Mouse (Mus musculus) heart, postnatal 25 days (tissue): ENCODE data around the gene Podn. TPM values are rescaled to one million over a fixed set of nuclear protein-coding genes. Genes with fewer than 3 reads are reported as not detected.
A peak's percentile ranks its signal among the peaks of the same experiment; 100 is the strongest.

Experiments used
- DNase-seq: peaks from one replicate; pipeline ENCODE4 v3.0.0; 2022; ENCODE audit warnings: low spot score
- intact Hi-C: fragments of 180-260 bp; cut with DNase I; formaldehyde crosslinking; loops from one replicate; pipeline ENCODE4 v1.15.1; 2025
- total RNA-seq, 2 experiments: library from RNA; stranded (reverse); gene quantifications; 2 replicates each; pipeline ENCODE4 v1.2.3; 2021

Podn gene
- total RNA-seq, 2 experiments from 2014 or later: 32.3 to 32.6 TPM

GRCm38 (mm10) chr4:108055873-108056272 is 40.4 kb downstream of the Podn start:
- no peak for DNase-seq
- intact Hi-C loops: no loop called here

- intact Hi-C loops: no loop called here
- DNase-seq: no peak
Measured at GRCm38 (mm10) chr4:108052673-108053072, 43.6 kb downstream of the Podn start.

- intact Hi-C loops: no loop called here
- no peak for DNase-seq
Measured at GRCm38 (mm10) chr4:108051687-108052274, 44.5 kb downstream of the Podn start.

- DNase-seq: no peak
- intact Hi-C loops: no loop called here
Measured at GRCm38 (mm10) chr4:108046136-108046535, 50.1 kb downstream of the Podn start.

- intact Hi-C loops: no loop called here
- no peak for DNase-seq
Measured at GRCm38 (mm10) chr4:108045136-108046107, 50.8 kb downstream of the Podn start.

- peak; percentile 34 for DNase-seq
- intact Hi-C loops: no loop called here
Measured at GRCm38 (mm10) chr4:108037027-108037426, 59.2 kb downstream of the Podn start.

- DNase-seq: no peak
- intact Hi-C loops: no loop called here
Measured at GRCm38 (mm10) chr4:108033041-108033764, 63.0 kb downstream of the Podn start.

- no peak for DNase-seq
- intact Hi-C loops: no loop called here
Measured at GRCm38 (mm10) chr4:108032352-108032849, 63.8 kb downstream of the Podn start.

- intact Hi-C loops: no loop called here
- DNase-seq: peak; percentile 67
Measured at GRCm38 (mm10) chr4:108031502-108032351, 64.5 kb downstream of the Podn start.

GRCm38 (mm10) chr4:108030888-108031501 is 65.2 kb downstream of the Podn start:
- intact Hi-C loops: no loop called here

GRCm38 (mm10) chr4:108026193-108026592 is 70.1 kb downstream of the Podn start:
- DNase-seq: no peak
- intact Hi-C loops: no loop called here

More at GRCm38 (mm10) chr4:108030888-108031501, 65.2 kb downstream of the Podn start:
- DNase-seq: no peak

GRCm38 (mm10) chr4:108025269-108025668 is 71.0 kb downstream of the Podn start:
- DNase-seq: no peak

GRCm38 (mm10) chr4:108024641-108025040 is 71.6 kb downstream of the Podn start:
- intact Hi-C loops: no loop called here
- peak; percentile 79 for DNase-seq

More at GRCm38 (mm10) chr4:108025269-108025668, 71.0 kb downstream of the Podn start:
- intact Hi-C loops: no loop called here

GRCm38 (mm10) chr4:108023186-108023585 is 73.1 kb downstream of the Podn start:
- intact Hi-C loops: no loop called here
- DNase-seq: no peak

- intact Hi-C loops: no loop called here
- DNase-seq: no peak
Measured at GRCm38 (mm10) chr4:108020178-108020577, 76.1 kb downstream of the Podn start.

- intact Hi-C loops: no loop called here
- DNase-seq: peak; percentile 65
Measured at GRCm38 (mm10) chr4:108018961-108019921, 77.0 kb downstream of the Podn start.

GRCm38 (mm10) chr4:108018241-108018923 is 77.9 kb downstream of the Podn start:
- intact Hi-C loops: no loop called here
- DNase-seq: no peak
